Mouse (Mus musculus): Measurements from ENCODE around the gene Ptbp1. TPM values are rescaled to one million over a fixed set of nuclear protein-coding genes. Genes with fewer than 3 reads are reported as not detected.

Ptbp1 gene
- polyA plus RNA-seq, 1 experiment from 2014 or later = 264 TPM

DNA sequence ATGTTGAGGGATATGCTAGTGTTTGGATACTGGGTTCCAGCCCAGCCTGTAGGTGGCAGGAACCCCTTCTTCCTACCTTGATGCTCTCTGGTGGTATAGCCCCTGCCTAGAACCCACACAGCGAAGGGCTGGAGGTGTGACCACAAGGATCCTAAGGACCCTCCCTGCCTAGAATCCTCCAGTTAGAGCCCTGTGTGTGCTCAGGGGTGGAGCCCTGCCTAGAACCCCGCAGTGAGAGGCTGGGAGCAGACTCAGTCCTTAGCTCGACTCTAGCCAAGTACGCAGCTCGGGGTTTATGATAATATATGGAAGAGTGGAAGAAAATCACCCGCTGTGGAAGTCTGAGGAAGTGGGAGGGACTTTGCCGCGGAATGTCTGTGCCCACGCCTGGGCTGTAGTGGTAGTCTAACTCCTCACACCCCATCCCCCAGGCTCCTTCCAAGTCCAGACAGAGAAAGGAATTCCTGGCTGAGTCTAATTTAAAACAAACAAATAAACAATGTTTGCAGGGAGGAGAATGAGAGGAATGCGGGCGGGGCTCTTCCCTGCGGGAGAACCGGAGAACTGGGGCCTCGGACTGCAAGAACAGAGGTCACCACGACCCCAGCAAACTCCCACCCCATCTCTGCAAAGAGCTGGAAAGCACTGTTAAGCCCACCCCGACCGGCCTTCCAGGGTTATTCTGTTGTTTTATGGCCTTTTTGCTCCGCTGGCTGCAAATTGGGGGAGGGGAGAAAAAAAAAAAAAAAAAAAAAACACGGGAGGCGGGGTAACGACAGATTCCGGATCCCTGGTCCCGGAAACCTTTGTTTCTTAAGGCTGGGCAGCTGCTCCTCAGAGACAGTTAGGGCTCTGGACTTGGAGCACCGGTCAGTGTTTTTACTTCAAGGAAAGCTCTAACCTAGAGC, 13.3 kb upstream of the Ptbp1 start:
- peak; percentile 86 for DNase-seq (ENCODE audit: low spot score)
- Histone ChIP-seq H3K9me3 (no peaks in the 10 kb centered on the region), H3K36me3 (no peaks in the 10 kb centered on the region), H3K4me1 (peaks cover 45% of the 10 kb centered on the region), H3K4me3 (peak overlapping the region; percentile 62), H3K27ac (peak overlapping the region; percentile 90), H3K27me3 (ENCODE audit: insufficient read depth, poor library complexity, severe bottlenecking) (no peaks in the 10 kb centered on the region)
- under 1% methylated on average over 24 of the region's 24 CpGs for WGBS

- no peak for DNase-seq (ENCODE audit: low spot score)
- no peak overlapping the region for H3K4me3 ChIP-seq
- no peaks in the 10 kb centered on the region for H3K27me3 ChIP-seq (ENCODE audit: insufficient read depth, poor library complexity, severe bottlenecking)
- H3K4me1 ChIP-seq = peaks cover 45% of the 10 kb centered on the region
- H3K9me3 ChIP-seq = no peaks in the 10 kb centered on the region
- H3K36me3 ChIP-seq = no peaks in the 10 kb centered on the region
- no peak overlapping the region for H3K27ac ChIP-seq
- WGBS = 74% methylated on average over 3 of the region's 3 CpGs
Observed at GRCm38 (mm10) chr10:79842322-79842721, 11.9 kb upstream of the Ptbp1 start.

GRCm38 (mm10) chr10:79843476-79843875, 10.8 kb upstream of the Ptbp1 start:
- DNase-seq (ENCODE audit: low spot score) = no peak
- 0 out of 2 replicates have a peak overlapping the region, but pooled peaks have one; percentile 0 for H3K27ac ChIP-seq
- H3K4me3 ChIP-seq = no peak overlapping the region
- H3K36me3 ChIP-seq = no peaks in the 10 kb centered on the region
- peaks cover 45% of the 10 kb centered on the region for H3K4me1 ChIP-seq
- WGBS = 81% methylated on average over 6 of the region's 6 CpGs
- H3K27me3 ChIP-seq (ENCODE audit: insufficient read depth, poor library complexity, severe bottlenecking) = no peaks in the 10 kb centered on the region
- H3K9me3 ChIP-seq = no peaks in the 10 kb centered on the region

GRCm38 (mm10) chr10:79846553-79846952, 7.7 kb upstream of the Ptbp1 start:
- Histone ChIP-seq H3K27ac (no peak overlapping the region), H3K4me1 (peaks cover 37% of the 10 kb centered on the region), H3K9me3 (no peaks in the 10 kb centered on the region), H3K4me3 (no peak overlapping the region), H3K27me3 (ENCODE audit: insufficient read depth, poor library complexity, severe bottlenecking) (no peaks in the 10 kb centered on the region), H3K36me3 (no peaks in the 10 kb centered on the region)
- DNase-seq (ENCODE audit: low spot score) = no peak
- 45% methylated on average over 5 of the region's 5 CpGs for WGBS

DNA sequence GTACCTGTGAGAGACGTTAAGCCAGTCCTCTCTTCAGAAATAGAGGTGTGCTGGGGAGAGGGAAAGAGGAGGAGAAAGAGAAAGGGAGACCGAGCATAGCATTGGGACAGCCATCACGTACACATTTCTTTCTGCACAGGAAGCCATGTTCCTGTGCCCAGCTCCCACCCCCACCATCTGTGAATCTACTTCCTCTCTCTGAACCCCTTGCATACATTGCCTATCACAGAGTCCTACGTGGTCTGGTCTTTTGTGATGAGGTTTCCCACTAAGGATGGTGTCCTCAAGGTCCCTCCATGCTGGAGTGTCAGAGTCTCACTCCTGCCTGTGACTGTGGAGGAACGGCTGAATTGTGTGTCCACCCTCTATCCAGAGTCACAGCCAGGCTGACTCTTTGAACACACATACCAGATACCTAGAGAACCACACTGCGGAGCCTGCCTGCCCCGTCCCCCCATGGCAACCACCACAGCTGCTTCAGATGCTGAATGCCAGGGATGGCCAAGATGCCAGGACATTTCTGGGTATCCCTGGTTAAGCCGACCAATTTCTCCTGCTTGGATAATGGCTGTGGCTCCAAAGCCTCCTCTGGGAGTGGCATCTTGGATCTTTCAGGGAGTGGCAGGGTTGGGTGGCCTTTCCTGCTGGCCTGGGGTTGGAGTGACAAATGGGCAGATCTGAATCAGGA, 4.1 kb upstream of the Ptbp1 start:
- 0 out of 2 replicates have a peak overlapping the region, but pooled peaks have one; percentile 12 for H3K27ac ChIP-seq
- H3K4me3 ChIP-seq = no peak overlapping the region
- no peaks in the 10 kb centered on the region for H3K27me3 ChIP-seq (ENCODE audit: insufficient read depth, poor library complexity, severe bottlenecking)
- no peak for DNase-seq (ENCODE audit: low spot score)
- peaks cover 31% of the 10 kb centered on the region for H3K4me1 ChIP-seq
- 79% methylated on average over 8 of the region's 8 CpGs for WGBS
- no peaks in the 10 kb centered on the region for H3K36me3 ChIP-seq
- no peaks in the 10 kb centered on the region for H3K9me3 ChIP-seq

- Histone ChIP-seq H3K4me3 (peak overlapping the region; percentile 98), H3K36me3 (peaks cover 11% of the 10 kb centered on the region), H3K9me3 (no peaks in the 10 kb centered on the region), H3K27me3 (ENCODE audit: insufficient read depth, poor library complexity, severe bottlenecking) (no peaks in the 10 kb centered on the region), H3K27ac (peak overlapping the region; percentile 100), H3K4me1 (peaks cover 38% of the 10 kb centered on the region)
- 85% methylated on average over 3 of the region's 3 CpGs for WGBS
- no peak for DNase-seq (ENCODE audit: low spot score)
Observed at GRCm38 (mm10) chr10:79851653-79852052, 2.6 kb upstream of the Ptbp1 start.

DNA sequence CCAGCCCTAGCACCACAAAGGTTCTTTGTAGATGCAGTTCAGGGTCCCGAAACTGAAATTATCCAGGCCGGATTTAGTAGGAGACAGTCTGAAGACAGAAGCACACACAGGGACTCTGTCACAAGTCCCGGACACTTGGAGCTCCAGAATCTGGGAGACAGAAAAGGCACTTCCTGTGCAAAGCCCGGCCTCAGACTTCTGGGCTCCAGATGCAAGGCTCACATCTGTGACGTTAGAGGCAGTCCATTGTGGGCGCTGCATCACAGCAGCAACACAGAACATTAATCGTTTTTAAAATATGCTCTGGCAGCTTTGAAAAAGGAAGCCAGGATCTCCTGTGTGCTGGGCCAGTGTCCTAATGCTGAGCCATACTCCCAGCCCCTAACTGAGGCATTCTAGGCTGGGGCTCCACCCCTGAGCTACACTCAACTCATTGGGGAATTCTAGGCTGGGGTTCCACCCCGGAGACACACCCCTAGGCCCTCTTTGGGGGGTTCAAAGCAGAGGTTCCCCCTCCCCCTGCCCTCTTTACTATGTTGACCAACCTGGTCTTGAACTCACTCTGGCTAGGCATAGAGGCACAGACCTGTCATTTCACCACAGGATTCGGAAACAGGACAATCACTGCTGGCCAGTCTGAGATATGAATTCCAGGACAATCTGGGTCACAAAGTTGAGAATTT, 2.0 kb upstream of the Ptbp1 start:
- Histone ChIP-seq H3K27ac (peak overlapping the region; percentile 100), H3K27me3 (ENCODE audit: insufficient read depth, poor library complexity, severe bottlenecking) (no peaks in the 10 kb centered on the region), H3K4me3 (peak overlapping the region; percentile 98), H3K4me1 (peaks cover 44% of the 10 kb centered on the region), H3K9me3 (no peaks in the 10 kb centered on the region), H3K36me3 (peaks cover 17% of the 10 kb centered on the region)
- no peak for DNase-seq (ENCODE audit: low spot score)
- WGBS = 56% methylated on average over 9 of the region's 9 CpGs

DNA sequence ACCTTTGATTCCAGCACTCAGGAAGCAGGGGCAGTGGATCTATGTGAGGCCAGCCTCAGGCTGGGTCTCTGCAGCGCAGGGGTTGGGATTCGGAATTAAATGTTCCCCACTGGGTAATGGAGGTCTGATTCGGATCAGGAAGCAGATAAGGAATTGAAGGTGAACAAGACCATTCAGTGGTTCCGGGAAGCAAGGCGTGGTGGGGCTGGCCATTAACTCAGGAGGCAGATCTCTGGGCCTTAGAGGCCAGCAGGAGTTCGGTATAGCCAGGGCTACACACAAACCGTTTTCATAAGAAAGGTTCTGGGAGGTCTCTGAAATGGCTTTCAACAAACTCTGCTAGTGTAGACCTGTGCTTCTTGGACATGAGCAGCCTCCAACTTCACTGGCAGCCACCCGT, 1.4 kb upstream of the Ptbp1 start:
- Histone ChIP-seq H3K4me1 (peaks cover 50% of the 10 kb centered on the region), H3K36me3 (peaks cover 23% of the 10 kb centered on the region), H3K4me3 (peak overlapping the region; percentile 98), H3K27me3 (ENCODE audit: insufficient read depth, poor library complexity, severe bottlenecking) (no peaks in the 10 kb centered on the region), H3K9me3 (no peaks in the 10 kb centered on the region), H3K27ac (peak overlapping the region; percentile 100)
- 32% methylated on average over 8 of the region's 8 CpGs for WGBS
- no peak for DNase-seq (ENCODE audit: low spot score)

GRCm38 (mm10) chr10:79853392-79853791, 835 bp upstream of the Ptbp1 start:
- Histone ChIP-seq H3K27me3 (ENCODE audit: insufficient read depth, poor library complexity, severe bottlenecking) (no peaks in the 10 kb centered on the region), H3K4me1 (peaks cover 56% of the 10 kb centered on the region), H3K36me3 (peaks cover 28% of the 10 kb centered on the region), H3K4me3 (peak overlapping the region; percentile 98), H3K27ac (peak overlapping the region; percentile 100), H3K9me3 (no peaks in the 10 kb centered on the region)
- under 1% methylated on average over 15 of the region's 15 CpGs for WGBS
- DNase-seq (ENCODE audit: low spot score) = peak; percentile 93

GRCm38 (mm10) chr10:79854801-79855541, 744 bp downstream of the Ptbp1 start:
- under 1% methylated on average over 83 of the region's 83 CpGs for WGBS
- Histone ChIP-seq H3K27ac (peak overlapping the region; percentile 100), H3K4me1 (peaks cover 69% of the 10 kb centered on the region), H3K4me3 (peak overlapping the region; percentile 98), H3K9me3 (no peaks in the 10 kb centered on the region), H3K27me3 (ENCODE audit: insufficient read depth, poor library complexity, severe bottlenecking) (no peaks in the 10 kb centered on the region), H3K36me3 (peaks cover 44% of the 10 kb centered on the region)
- DNase-seq (ENCODE audit: low spot score) = no peak

DNA sequence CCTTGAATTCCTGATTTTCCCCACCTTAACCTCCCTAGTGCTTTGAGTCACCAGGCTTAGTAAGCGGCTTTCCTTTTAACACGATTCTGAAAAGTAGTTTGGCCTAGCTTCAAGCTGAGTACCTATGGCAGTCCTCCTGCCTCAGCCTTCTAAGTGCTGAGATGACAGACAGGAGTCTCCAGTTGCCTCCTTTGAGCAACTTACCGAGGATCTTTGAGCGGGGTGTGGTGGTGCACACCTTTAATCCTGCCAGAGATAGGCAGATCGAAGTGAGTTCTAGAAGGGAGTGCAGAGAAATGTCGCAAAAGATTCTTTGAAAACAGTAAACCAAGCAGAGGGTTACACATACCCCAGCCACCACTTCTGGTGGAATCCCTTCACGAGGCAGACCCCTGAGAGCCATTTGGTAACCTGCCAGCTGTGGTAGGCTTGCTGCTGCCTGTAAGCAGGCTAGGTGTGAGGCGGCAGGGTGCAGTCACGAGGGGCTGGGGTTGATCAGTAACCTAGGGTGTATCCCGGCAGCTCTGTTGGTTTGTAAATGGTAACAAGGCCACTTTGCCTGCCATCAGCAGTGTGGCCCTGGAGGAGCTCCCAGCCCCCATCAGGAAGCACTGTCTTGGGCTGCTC, 1.4 kb downstream of the Ptbp1 start:
- Histone ChIP-seq H3K4me3 (peak overlapping the region; percentile 98), H3K4me1 (peaks cover 75% of the 10 kb centered on the region), H3K27me3 (ENCODE audit: insufficient read depth, poor library complexity, severe bottlenecking) (no peaks in the 10 kb centered on the region), H3K36me3 (peaks cover 51% of the 10 kb centered on the region), H3K27ac (peak overlapping the region; percentile 100), H3K9me3 (no peaks in the 10 kb centered on the region)
- 4% methylated on average over 10 of the region's 10 CpGs for WGBS
- no peak for DNase-seq (ENCODE audit: low spot score)

- peaks cover 78% of the 10 kb centered on the region for H3K4me1 ChIP-seq
- no peaks in the 10 kb centered on the region for H3K27me3 ChIP-seq (ENCODE audit: insufficient read depth, poor library complexity, severe bottlenecking)
- WGBS = 50% methylated on average over 6 of the region's 6 CpGs
- no peak for DNase-seq (ENCODE audit: low spot score)
- peak overlapping the region; percentile 98 for H3K4me3 ChIP-seq
- H3K36me3 ChIP-seq = peaks cover 57% of the 10 kb centered on the region
- peak overlapping the region; percentile 23; the same call in 1 of the 2 replicates for H3K27ac ChIP-seq
- no peaks in the 10 kb centered on the region for H3K9me3 ChIP-seq
Observed at GRCm38 (mm10) chr10:79856280-79856679, 2.1 kb downstream of the Ptbp1 start.
